Mouse (Mus musculus) kidney, postnatal 4 days (tissue): ENCODE results near the gene Gdf15.

ENCODE experiments used
- DNase-seq, 2 experiments: peaks; one replicate each; pipeline ENCODE4 v3.0.0; 2021; ENCODE audit warnings: mixed read lengths in 2 of 2

Gdf15 gene

GRCm38 (mm10) chr8:70584606-70585257, 47.5 kb downstream of the Gdf15 start:
- DNase-seq: no peak

- DNase-seq: no peak
Measured at GRCm38 (mm10) chr8:70583476-70584387, 48.5 kb downstream of the Gdf15 start.
